Mouse (Mus musculus): ENCODE data around the gene Hcfc2. TPM values are rescaled to one million over a fixed set of nuclear protein-coding genes. Genes with fewer than 3 reads are reported as not detected.

Gene Hcfc2
- 49.0 and 50.1 TPM in 2 replicates for polyA plus RNA-seq (2016; fragmentation: Nextera tagmentation; extraction: Ambion mirVana)

DNA sequence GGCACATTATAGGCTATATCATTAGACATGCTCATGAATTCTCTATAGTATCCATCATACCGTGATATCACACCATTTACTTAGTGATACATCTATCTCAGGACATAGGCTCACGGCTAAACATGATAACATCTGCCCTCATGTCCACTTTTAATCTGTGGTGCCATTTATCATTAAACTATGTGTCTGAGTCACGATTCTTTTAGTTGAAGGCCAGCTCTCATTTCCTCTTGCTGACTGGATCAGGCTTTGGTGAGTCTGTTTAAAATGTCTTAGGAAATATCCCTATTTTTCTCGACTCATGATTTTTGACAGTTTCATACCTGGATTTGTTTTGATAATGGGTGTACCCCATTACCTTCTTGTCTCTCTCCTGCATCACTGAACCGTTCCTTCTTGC, at the start of gene Hcfc2:
Gene Hcfc2, plus strand, starts transcription at position 205 of the 400 bp plus-strand sequence.
- Histone ChIP-seq H3K9ac (no peak within 1 kb of the TSS), H3K4me1 (peaks cover 14% of the 10 kb centered on the region), H3K36me3 (no peaks in the 10 kb centered on the region), H3K4me2 (replicated peaks) (no peak within 1 kb of the TSS), H3K27ac (no peak within 1 kb of the TSS), H3K4me3 (no peak within 1 kb of the TSS), H3K9me3 (replicated peaks) (no peaks in the 10 kb centered on the region), H3K27me3 (no peaks in the 10 kb centered on the region)
- ATAC-seq (ENCODE audit: low FRiP score) = no peak
- 81% methylated on average over 5 of the region's 5 CpGs for whole genome bisulfite sequencing

DNA sequence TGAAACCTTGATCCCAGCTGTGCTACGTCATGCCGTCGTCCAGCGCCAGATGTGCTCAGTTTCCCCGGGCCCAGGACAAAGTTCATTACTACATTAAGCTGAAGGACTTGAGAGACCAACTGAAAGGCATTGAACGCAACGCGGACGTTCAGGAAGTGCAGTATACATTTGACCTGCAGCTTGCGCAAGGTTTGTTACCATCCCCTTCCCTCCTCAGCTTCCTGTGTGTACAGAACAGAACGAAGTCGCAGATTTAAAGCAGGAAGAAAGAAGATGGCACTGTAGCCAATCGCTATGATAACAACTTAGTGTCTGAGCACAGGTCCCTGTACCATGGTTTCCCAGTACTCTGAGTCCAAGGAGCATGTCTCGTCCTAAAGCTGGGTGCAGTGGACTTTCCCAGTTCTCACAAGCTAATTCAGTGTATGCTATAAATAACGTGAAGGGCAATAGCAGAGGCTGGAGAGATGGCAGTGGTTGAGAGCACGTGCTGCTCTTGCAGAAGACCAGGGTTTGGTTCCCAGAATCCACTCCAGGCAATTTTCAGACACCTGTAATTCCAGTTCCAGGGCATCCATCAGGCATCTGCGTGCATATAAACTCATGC, 48.7 kb upstream of the Hcfc2 start:
- Histone ChIP-seq H3K9ac (no peak overlapping the region), H3K4me3 (no peak overlapping the region), H3K4me2 (replicated peaks) (no peak overlapping the region), H3K27ac (no peak overlapping the region), H3K27me3 (no peaks in the 10 kb centered on the region), H3K9me3 (replicated peaks) (no peaks in the 10 kb centered on the region), H3K4me1 (no peaks in the 10 kb centered on the region), H3K36me3 (peaks cover 75% of the 10 kb centered on the region)
- no peak for ATAC-seq (ENCODE audit: low FRiP score)
- WGBS = 94% methylated on average over 17 of the region's 17 CpGs

DNA sequence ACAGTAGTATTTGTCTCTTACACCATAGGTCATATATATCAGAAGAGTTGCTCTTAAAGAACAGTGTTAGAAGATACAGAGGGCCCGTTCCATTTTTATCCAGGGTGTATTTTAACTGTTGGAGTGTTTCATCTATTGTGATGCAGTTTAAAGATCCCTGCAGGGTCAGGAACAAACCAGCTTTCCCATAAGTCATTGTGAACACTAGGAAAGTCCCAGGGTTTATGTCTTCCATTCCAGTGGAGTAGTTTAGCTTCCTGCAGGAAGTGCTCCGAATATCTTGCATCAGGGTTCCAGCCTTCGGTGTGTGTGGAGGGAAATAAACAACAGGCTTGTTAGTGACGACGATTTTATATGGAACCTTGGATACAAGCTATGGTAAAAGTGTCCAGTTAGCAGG, 44.7 kb upstream of the Hcfc2 start:
- Histone ChIP-seq H3K4me3 (no peak overlapping the region), H3K27ac (no peak overlapping the region), H3K9ac (no peak overlapping the region), H3K4me2 (replicated peaks) (no peak overlapping the region), H3K27me3 (no peaks in the 10 kb centered on the region), H3K9me3 (replicated peaks) (no peaks in the 10 kb centered on the region), H3K4me1 (no peaks in the 10 kb centered on the region), H3K36me3 (peaks cover 40% of the 10 kb centered on the region)
- WGBS = 92% methylated on average over 5 of the region's 5 CpGs
- ATAC-seq (ENCODE audit: low FRiP score) = no peak

DNA sequence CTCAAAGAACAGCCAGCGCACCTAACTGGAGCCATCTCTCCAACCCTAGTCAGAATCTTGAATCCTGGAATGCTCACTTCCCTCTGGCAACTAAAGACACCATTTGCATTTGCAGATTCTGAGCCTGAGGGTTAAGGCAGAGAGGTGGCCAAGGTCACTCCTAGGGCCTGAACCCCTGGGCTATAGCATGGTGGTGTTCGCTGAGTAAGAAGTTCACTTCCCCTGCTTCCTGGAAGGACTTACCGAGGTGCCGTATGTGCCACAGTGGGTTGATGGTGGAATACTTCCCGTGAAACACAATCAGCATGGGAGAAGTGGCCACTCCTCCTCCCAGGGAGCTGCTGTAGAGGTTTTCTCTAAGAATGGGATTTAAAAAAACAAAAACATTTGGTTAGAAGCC, 43.3 kb upstream of the Hcfc2 start:
- Histone ChIP-seq H3K27me3 (no peaks in the 10 kb centered on the region), H3K36me3 (peaks cover 27% of the 10 kb centered on the region), H3K9me3 (replicated peaks) (no peaks in the 10 kb centered on the region), H3K4me3 (no peak overlapping the region), H3K4me2 (replicated peaks) (no peak overlapping the region), H3K27ac (no peak overlapping the region), H3K9ac (no peak overlapping the region), H3K4me1 (no peaks in the 10 kb centered on the region)
- no peak for ATAC-seq (ENCODE audit: low FRiP score)
- 72% methylated on average over 5 of the region's 5 CpGs for WGBS

DNA sequence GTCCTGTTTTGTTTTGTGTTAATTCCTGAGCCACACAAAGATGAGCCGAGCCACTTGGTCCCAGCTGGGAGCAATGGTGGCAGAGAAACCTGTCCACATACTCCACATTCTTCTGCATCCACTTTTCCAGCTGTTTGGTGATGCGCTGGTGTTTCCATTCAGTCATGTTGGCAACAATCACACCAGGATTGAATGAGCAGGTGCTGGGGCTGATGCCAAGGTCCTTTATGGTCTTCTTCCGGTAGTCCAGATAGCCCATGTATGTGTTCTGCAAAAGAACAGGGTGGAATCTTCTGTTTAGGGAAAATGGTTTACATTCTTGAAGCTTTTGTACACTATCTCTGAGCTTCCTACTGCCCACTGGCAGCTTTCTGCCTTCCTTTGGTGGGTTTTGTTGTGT, 41.4 kb upstream of the Hcfc2 start:
- peaks cover 22% of the 10 kb centered on the region for H3K36me3 ChIP-seq
- no peaks in the 10 kb centered on the region for H3K4me1 ChIP-seq
- H3K4me2 ChIP-seq (replicated peaks) = no peak overlapping the region
- H3K27me3 ChIP-seq = no peaks in the 10 kb centered on the region
- 87% methylated on average over 3 of the region's 3 CpGs for WGBS
- no peak overlapping the region for H3K4me3 ChIP-seq
- no peak for ATAC-seq (ENCODE audit: low FRiP score)
- no peak overlapping the region for H3K9ac ChIP-seq
- H3K27ac ChIP-seq = no peak overlapping the region
- no peaks in the 10 kb centered on the region for H3K9me3 ChIP-seq (replicated peaks)

DNA sequence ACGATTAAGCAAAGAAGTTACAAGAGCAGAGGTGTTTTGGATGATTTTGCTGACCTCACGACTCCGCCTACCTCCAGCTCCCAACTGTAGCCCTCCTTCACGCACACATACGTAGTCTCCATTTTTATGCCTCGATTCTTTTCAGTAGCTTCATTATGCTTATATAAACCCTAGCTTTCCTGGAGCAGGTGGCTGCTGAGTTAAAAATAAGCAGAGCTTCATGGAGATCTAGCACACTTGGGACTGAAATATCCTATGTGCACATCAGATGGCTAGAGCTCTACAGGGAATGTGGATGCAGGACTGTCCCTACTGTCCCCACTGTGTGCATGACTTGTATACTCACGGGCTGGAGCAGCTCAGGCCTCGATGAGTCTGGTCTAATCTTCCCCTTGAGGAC, 34.1 kb upstream of the Hcfc2 start:
- Histone ChIP-seq H3K4me1 (no peaks in the 10 kb centered on the region), H3K9ac (no peak overlapping the region), H3K4me2 (replicated peaks) (no peak overlapping the region), H3K27ac (no peak overlapping the region), H3K9me3 (replicated peaks) (no peaks in the 10 kb centered on the region), H3K4me3 (no peak overlapping the region), H3K27me3 (no peaks in the 10 kb centered on the region), H3K36me3 (no peaks in the 10 kb centered on the region)
- WGBS = 91% methylated on average over 8 of the region's 8 CpGs
- ATAC-seq (ENCODE audit: low FRiP score) = no peak

DNA sequence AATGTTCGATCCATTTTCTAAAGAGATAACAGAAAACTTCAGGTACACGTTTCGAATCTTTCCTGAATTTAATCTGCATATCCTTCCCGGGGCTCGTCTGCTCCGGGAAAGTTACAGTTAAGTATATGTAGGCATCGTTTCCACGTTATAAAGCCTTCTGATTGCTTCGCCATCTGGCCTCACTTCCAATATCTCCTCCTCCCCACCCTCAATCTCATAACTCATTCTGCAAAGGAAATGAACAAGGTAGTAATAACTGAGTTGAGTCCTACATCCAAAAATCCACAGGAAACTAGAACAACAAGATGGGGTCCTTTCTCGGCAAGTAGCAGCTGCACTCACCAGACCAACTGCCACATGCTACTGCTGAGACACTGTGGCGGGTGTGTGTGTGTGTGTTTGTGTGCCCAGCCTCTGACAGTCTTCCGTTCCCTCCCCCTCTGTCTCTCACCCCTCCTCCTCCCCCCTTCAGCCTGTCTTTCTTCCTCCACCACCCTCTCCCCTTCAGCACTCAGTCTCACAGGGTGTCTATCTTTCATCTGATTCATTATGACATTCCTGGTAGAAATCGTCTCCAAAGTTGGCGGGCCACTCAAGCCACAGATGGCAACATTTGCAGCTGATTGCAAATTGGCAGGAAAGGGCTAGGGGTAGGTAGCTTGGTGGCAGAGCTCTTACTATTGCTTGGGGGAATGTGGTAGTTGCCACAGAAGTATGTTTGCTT, 33.5 kb upstream of the Hcfc2 start:
- H3K4me3 ChIP-seq = no peak overlapping the region
- H3K36me3 ChIP-seq = no peaks in the 10 kb centered on the region
- 84% methylated on average over 14 of the region's 14 CpGs for WGBS

DNA sequence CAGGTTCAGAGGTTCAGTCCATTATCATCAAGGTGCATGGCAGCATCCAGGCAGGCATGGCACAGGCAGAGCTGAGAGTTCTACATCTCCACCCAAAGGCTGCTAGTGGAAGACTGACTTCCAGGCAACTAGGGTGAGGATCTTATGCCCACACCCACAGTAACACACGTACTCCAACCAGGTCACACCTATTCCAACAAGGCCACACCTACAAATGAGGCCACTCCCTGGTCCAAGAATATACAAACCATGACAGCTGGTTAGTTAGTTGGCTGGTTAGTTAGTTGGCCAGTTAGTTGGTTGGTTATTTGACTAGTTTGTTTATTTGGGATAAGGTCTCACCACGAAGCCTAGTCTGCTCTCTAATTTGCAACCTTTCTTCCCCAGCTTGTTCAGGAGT, 32.7 kb upstream of the Hcfc2 start:
- no peaks in the 10 kb centered on the region for H3K4me1 ChIP-seq
- H3K4me3 ChIP-seq = no peak overlapping the region
- H3K9ac ChIP-seq = no peak overlapping the region
- no peak overlapping the region for H3K27ac ChIP-seq
- ATAC-seq (ENCODE audit: low FRiP score) = no peak
- H3K4me2 ChIP-seq (replicated peaks) = no peak overlapping the region
- no peaks in the 10 kb centered on the region for H3K9me3 ChIP-seq (replicated peaks)
- no peaks in the 10 kb centered on the region for H3K27me3 ChIP-seq
- no peaks in the 10 kb centered on the region for H3K36me3 ChIP-seq
- WGBS = 85% methylated on average over 2 of the region's 2 CpGs

More for the DNA sequence above, 33.5 kb upstream of the Hcfc2 start:
- no peak for ATAC-seq (ENCODE audit: low FRiP score)
- Histone ChIP-seq H3K4me1 (no peaks in the 10 kb centered on the region), H3K9ac (no peak overlapping the region), H3K4me2 (replicated peaks) (no peak overlapping the region), H3K27me3 (no peaks in the 10 kb centered on the region), H3K27ac (no peak overlapping the region), H3K9me3 (replicated peaks) (no peaks in the 10 kb centered on the region)

DNA sequence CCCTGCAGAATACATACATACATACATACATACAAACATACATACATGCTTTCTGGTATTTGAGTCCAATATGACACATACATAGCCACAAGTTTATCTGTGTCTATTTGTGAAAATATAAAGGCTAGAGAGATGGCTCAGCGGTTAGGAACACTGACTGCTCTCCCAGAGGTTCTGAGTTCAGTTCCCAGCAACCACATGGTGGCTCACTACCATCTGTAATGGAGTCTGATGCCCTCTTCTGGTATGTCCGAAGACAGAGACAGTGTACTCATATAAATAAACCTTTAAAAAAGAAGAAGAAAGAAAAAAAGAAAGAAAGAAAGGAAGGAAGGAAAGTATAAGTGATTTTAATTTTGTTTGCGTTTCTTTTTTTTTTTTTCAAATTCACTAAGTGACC, 30.0 kb upstream of the Hcfc2 start:
- no peak for ATAC-seq (ENCODE audit: low FRiP score)
- 63% methylated on average over 3 of the region's 3 CpGs for WGBS
- H3K4me3 ChIP-seq = no peak overlapping the region
- no peak overlapping the region for H3K9ac ChIP-seq
- no peaks in the 10 kb centered on the region for H3K36me3 ChIP-seq
- no peaks in the 10 kb centered on the region for H3K9me3 ChIP-seq (replicated peaks)
- H3K27me3 ChIP-seq = no peaks in the 10 kb centered on the region
- H3K4me1 ChIP-seq = no peaks in the 10 kb centered on the region
- no peak overlapping the region for H3K27ac ChIP-seq
- H3K4me2 ChIP-seq (replicated peaks) = no peak overlapping the region

DNA sequence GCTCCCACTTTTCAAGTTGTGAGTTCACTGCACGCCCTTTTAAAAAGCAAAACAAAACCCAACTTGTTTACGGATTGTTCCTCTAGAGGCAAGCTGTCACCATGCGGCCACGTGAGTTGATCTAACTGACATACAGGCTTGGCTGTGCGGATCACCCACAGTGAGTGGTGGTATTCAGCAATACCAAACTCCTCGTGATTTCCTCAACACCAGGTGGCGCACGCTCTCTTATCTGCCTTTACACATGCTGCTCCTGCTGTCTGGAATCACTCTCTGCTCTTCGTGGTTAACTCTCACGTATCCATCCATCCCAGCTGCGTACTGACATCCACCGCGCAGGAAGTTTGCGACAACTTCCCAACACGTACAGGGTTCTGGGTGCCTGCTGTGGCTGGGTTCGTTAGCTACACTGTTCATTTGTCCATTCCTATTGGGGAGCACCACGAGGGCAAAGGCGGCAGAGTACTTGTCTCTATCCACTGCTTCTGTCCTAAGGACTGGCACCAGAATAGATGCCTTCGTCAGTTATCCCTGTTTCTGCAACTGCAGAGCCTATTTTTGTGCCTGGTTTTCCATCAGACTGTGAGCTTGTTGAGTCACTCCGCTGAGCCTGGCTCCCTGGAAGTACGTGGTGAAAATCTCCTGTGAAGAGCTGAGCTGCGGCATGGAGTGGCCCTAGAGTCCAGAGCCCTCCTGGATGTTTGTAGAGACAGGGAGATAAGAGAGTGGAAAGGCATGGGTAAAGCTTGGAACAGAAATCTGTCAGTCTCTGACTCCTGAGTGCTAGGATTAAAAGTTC, 29.3 kb upstream of the Hcfc2 start:
- H3K27me3 ChIP-seq = no peaks in the 10 kb centered on the region
- H3K4me1 ChIP-seq = no peaks in the 10 kb centered on the region
- peak overlapping the region; percentile 35 for H3K4me2 ChIP-seq (replicated peaks)
- H3K9ac ChIP-seq = 0 out of 2 replicates have a peak overlapping the region, but pooled peaks have one; percentile 1
- WGBS = 24% methylated on average over 22 of the region's 22 CpGs
- H3K27ac ChIP-seq = no peak overlapping the region
- no peaks in the 10 kb centered on the region for H3K9me3 ChIP-seq (replicated peaks)
- H3K36me3 ChIP-seq = no peaks in the 10 kb centered on the region
- ATAC-seq (ENCODE audit: low FRiP score) = peak; percentile 86
- H3K4me3 ChIP-seq = no peak overlapping the region

DNA sequence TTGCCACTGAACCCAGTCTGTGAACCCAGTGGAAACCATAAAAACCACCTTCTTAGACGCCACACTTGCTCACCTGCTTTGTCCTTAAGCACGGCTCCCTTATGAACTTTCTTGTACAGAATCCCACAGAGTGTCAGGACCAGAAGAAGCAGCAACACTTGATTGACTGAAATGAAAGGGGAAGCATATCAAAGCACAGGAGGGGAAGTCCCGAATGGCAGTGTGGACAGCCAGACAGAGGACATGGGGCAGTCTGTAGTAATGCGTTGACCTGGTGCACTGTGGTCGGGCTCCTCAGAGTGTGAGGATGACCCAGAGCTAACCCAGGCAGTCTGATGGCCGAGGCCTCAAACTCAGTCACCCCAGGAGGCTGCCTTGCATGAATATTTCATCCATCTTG, 25.8 kb upstream of the Hcfc2 start:
- 72% methylated on average over 6 of the region's 6 CpGs for WGBS
- ATAC-seq (ENCODE audit: low FRiP score) = no peak
- no peaks in the 10 kb centered on the region for H3K9me3 ChIP-seq (replicated peaks)
- H3K27ac ChIP-seq = no peak overlapping the region
- no peak overlapping the region for H3K4me3 ChIP-seq
- no peaks in the 10 kb centered on the region for H3K27me3 ChIP-seq
- H3K36me3 ChIP-seq = no peaks in the 10 kb centered on the region
- no peak overlapping the region for H3K4me2 ChIP-seq (replicated peaks)
- H3K9ac ChIP-seq = no peak overlapping the region
- no peaks in the 10 kb centered on the region for H3K4me1 ChIP-seq

DNA sequence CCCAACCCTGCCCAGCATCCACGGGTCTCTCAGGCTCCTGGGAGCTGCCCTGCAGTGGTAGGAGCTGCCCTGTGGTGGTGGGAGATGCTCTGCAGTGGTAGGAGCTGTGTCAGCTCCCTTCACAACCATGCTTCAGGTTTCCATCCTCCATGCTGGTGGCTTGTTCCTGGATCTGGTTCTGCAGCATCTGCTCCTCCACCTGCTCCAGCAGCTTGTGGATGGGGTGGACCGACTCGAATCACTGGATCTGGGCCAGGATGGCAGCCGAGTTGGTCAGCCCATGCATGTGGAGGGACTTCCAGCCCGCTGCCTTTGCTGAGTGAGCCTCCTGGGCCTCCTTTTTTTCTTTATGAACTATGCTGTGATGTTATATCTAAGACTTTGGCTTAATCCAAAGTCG, 19.0 kb upstream of the Hcfc2 start:
- ATAC-seq (ENCODE audit: low FRiP score) = no peak
- 83% methylated on average over 6 of the region's 6 CpGs for WGBS
- Histone ChIP-seq H3K27ac (no peak overlapping the region), H3K27me3 (no peaks in the 10 kb centered on the region), H3K9ac (no peak overlapping the region), H3K4me1 (no peaks in the 10 kb centered on the region), H3K4me3 (no peak overlapping the region), H3K9me3 (replicated peaks) (no peaks in the 10 kb centered on the region), H3K4me2 (replicated peaks) (no peak overlapping the region), H3K36me3 (no peaks in the 10 kb centered on the region)
